Mouse (Mus musculus): ENCODE data around the gene Plcd3. TPM values are rescaled to one million over a fixed set of nuclear protein-coding genes. Genes with fewer than 3 reads are reported as not detected.
A peak's percentile ranks its signal among the peaks of the same experiment; 100 is the strongest.

The Plcd3 gene
- polyA plus RNA-seq, 1 experiment from 2014 or later, result 1.2 TPM

DNA sequence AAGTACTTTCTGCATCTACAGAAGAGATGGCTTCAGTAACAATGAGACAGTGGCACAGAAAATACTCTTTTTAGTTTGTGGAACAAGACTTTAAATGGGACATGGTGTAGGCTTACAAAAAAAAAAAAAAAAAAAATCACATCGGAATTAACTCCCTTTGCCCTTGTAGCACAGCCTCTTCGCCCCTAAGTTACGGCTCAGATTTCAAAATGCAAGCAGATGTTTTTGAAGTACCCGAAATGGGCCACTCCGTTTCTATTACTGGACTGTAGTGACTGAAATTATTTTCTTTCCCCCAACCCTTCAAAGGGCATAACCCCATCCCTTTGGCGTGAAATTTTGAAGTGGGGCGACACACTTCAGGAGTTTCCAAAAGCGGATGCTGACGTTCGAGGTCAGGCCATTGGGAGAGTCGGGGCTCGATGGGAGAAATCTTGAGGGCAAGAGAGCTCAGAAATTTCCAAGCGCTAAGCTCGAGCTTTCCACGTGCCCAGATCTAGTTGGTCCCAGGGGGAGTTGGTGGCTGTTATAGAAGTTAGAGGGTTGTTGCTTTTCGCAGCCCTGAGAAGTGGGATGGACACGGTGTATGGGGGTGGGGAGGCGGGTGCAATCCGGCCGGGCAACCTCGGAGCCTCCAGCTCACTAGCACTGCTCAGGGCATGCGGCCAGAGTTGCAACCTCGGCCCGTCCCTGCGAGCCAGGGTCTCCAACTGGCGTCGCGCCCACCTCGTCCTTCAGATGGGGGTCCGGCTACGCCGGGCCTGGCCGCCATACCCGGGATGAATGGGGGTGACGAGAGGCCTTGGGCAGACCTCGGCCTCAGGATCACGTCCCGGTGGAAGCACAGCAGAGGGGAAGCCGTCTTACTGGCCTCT is 30.5 kb upstream of the Plcd3 start, which contains the start of gene Hexim2:
Gene Hexim2, plus strand, starts transcription at position 729 of the 875 bp plus-strand sequence.
- H3K27me3 ChIP-seq (ENCODE audit: control insufficient read depth, insufficient read depth, low read length), result no peaks in the 10 kb centered on the region
- peak within 1 kb of the TSS; percentile 100 for H3K9ac ChIP-seq (ENCODE audit: low read length)
- WGBS, result under 1% methylated on average over 39 of the region's 39 CpGs
- DNase-seq (ENCODE audit: low spot score) (peak; percentile 73), ATAC-seq (ENCODE audit: insufficient number of reproducible peaks, low FRiP score, low TSS enrichment, low read depth) (peak; percentile 32; the same call in 1 of the 2 replicates)
- peak within 1 kb of the TSS; percentile 63 for H3K4me2 ChIP-seq (ENCODE audit: low read depth, severe bottlenecking)
- peak within 1 kb of the TSS; percentile 95 for H3K4me3 ChIP-seq (ENCODE audit: low read depth, low read length)
- H3K27ac ChIP-seq (replicated peaks; ENCODE audit: low read depth, low read length), result peak within 1 kb of the TSS; percentile 96
- no peaks in the 10 kb centered on the region for H3K9me3 ChIP-seq (ENCODE audit: control insufficient read depth, low read length)
- peaks cover 17% of the 10 kb centered on the region; the same call in 1 of the 2 replicates for H3K4me1 ChIP-seq (ENCODE audit: control insufficient read depth, insufficient read depth, low read length)
- H3K36me3 ChIP-seq (ENCODE audit: control insufficient read depth, insufficient read depth, low read length), result no peaks in the 10 kb centered on the region

DNA sequence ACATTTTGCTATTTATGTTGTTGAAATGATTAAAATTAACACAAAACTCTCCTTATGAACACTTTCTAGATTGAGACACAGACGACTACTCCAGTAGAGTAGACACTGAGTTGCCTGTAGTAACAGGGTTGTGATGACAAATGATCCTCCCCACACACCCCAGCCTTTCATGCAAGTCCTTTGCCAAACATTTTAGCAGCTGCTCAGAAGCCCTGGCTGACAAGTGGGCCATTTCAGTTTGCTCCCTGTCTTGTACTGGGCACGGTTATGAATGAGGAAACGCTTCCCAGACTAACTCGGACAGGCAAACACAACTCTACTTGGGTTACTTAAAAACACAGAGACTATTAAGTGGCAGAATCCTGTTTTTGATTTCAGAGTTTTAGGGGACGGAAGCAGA is 18.9 kb upstream of the Plcd3 start:
- H3K27ac ChIP-seq (replicated peaks; ENCODE audit: low read depth, low read length), result no peak overlapping the region
- no peaks in the 10 kb centered on the region for H3K27me3 ChIP-seq (ENCODE audit: control insufficient read depth, insufficient read depth, low read length)
- no peaks in the 10 kb centered on the region for H3K9me3 ChIP-seq (ENCODE audit: control insufficient read depth, low read length)
- H3K9ac ChIP-seq (ENCODE audit: low read length), result no peak overlapping the region
- ATAC-seq (ENCODE audit: insufficient number of reproducible peaks, low FRiP score, low TSS enrichment, low read depth) (no peak), DNase-seq (ENCODE audit: low spot score) (no peak)
- WGBS, result 78% methylated on average over 5 of the region's 5 CpGs
- H3K4me2 ChIP-seq (ENCODE audit: low read depth, severe bottlenecking), result no peak overlapping the region
- H3K4me1 ChIP-seq (ENCODE audit: control insufficient read depth, insufficient read depth, low read length), result 0 out of 2 replicates have a peak, but pooled peaks cover 4% of the 10 kb centered on the region
- no peaks in the 10 kb centered on the region for H3K36me3 ChIP-seq (ENCODE audit: control insufficient read depth, insufficient read depth, low read length)
- H3K4me3 ChIP-seq (ENCODE audit: low read depth, low read length), result no peak overlapping the region

DNA sequence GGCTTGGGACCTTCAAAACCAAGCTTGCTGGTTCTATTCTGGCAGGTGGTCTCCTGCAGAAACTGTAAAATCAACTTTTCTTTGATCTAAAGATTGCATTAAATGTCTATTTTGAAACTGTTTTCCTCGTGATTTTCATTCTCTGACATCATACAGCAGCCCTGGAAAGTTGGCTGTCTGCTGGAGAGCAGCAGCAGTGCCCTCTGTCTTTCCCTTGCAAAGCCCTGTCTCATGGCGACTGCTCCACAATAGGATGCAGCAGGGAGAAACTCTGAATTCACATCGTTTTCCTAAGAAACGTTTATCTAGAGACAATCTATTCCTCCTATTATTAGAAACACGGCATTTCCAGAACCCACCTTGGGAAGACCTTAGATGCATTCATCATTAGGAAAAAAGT is 18.2 kb upstream of the Plcd3 start:
- WGBS, result 69% methylated on average over 5 of the region's 5 CpGs
- DNase-seq (ENCODE audit: low spot score), result no peak

DNA sequence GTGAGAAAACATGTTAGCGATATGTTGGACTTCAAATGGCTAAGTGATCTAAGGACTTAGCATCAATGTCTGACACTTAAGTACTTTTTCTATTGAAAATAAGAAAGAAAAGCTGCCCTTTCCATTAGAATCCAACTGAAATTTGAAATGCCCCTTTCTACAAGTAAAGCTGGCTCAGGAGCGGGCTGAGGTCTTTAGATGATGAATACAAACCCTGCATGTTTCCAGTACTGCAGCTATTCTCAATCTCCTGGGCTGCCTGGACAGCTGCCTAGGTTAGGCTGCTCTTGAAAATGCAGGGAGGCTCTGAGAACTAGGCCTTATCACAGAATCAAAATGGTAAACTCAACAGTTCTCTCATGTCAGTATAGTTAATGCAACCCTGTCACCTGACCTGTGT is 17.4 kb upstream of the Plcd3 start:
- Histone ChIP-seq H3K9me3 (ENCODE audit: control insufficient read depth, low read length) (no peaks in the 10 kb centered on the region), H3K27me3 (ENCODE audit: control insufficient read depth, insufficient read depth, low read length) (no peaks in the 10 kb centered on the region), H3K4me2 (ENCODE audit: low read depth, severe bottlenecking) (no peak overlapping the region), H3K36me3 (ENCODE audit: control insufficient read depth, insufficient read depth, low read length) (no peaks in the 10 kb centered on the region), H3K4me3 (ENCODE audit: low read depth, low read length) (no peak overlapping the region), H3K9ac (ENCODE audit: low read length) (no peak overlapping the region), H3K27ac (replicated peaks; ENCODE audit: low read depth, low read length) (no peak overlapping the region), H3K4me1 (ENCODE audit: control insufficient read depth, insufficient read depth, low read length) (peaks cover 11% of the 10 kb centered on the region; the same call in 1 of the 2 replicates)
- 91% methylated on average over 2 of the region's 2 CpGs for WGBS
- ATAC-seq (ENCODE audit: insufficient number of reproducible peaks, low FRiP score, low TSS enrichment, low read depth) (no peak), DNase-seq (ENCODE audit: low spot score) (no peak)

More for the DNA sequence above, 18.2 kb upstream of the Plcd3 start:
- no peak overlapping the region for H3K4me3 ChIP-seq (ENCODE audit: low read depth, low read length)
- no peak for ATAC-seq (ENCODE audit: insufficient number of reproducible peaks, low FRiP score, low TSS enrichment, low read depth)
- H3K4me1 ChIP-seq (ENCODE audit: control insufficient read depth, insufficient read depth, low read length), result peaks cover 7% of the 10 kb centered on the region; the same call in 1 of the 2 replicates
- H3K9me3 ChIP-seq (ENCODE audit: control insufficient read depth, low read length), result no peaks in the 10 kb centered on the region
- no peaks in the 10 kb centered on the region for H3K36me3 ChIP-seq (ENCODE audit: control insufficient read depth, insufficient read depth, low read length)
- H3K27ac ChIP-seq (replicated peaks; ENCODE audit: low read depth, low read length), result no peak overlapping the region
- H3K9ac ChIP-seq (ENCODE audit: low read length), result no peak overlapping the region
- H3K4me2 ChIP-seq (ENCODE audit: low read depth, severe bottlenecking), result no peak overlapping the region
- no peaks in the 10 kb centered on the region for H3K27me3 ChIP-seq (ENCODE audit: control insufficient read depth, insufficient read depth, low read length)

DNA sequence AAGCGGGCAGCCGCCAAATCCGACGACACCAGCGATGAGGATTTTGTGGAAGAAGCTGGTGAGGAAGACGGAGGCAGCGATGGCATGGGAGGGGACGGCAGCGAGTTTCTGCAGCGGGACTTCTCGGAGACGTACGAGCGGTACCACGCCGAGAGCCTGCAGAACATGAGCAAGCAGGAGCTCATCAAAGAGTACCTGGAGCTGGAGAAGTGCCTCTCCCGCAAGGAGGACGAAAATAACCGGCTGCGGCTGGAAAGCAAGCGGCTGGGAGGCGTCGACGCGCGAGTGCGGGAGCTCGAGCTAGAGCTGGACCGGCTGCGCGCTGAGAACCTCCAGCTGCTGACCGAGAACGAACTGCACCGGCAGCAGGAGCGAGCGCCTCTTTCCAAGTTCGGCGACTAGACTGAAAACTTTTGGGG is 16.1 kb upstream of the Plcd3 start:
- Histone ChIP-seq H3K4me2 (ENCODE audit: low read depth, severe bottlenecking) (peak overlapping the region; percentile 79), H3K4me3 (ENCODE audit: low read depth, low read length) (peak overlapping the region; percentile 65), H3K9me3 (ENCODE audit: control insufficient read depth, low read length) (no peaks in the 10 kb centered on the region), H3K27ac (replicated peaks; ENCODE audit: low read depth, low read length) (no peak overlapping the region), H3K36me3 (ENCODE audit: control insufficient read depth, insufficient read depth, low read length) (no peaks in the 10 kb centered on the region), H3K27me3 (ENCODE audit: control insufficient read depth, insufficient read depth, low read length) (0 out of 2 replicates have a peak, but pooled peaks cover 2% of the 10 kb centered on the region), H3K9ac (ENCODE audit: low read length) (peak overlapping the region; percentile 27), H3K4me1 (ENCODE audit: control insufficient read depth, insufficient read depth, low read length) (peaks cover 11% of the 10 kb centered on the region; the same call in 1 of the 2 replicates)
- no peak for ATAC-seq (ENCODE audit: insufficient number of reproducible peaks, low FRiP score, low TSS enrichment, low read depth)
- no peak for DNase-seq (ENCODE audit: low spot score)
- under 1% methylated on average over 38 of the region's 38 CpGs for WGBS

DNA sequence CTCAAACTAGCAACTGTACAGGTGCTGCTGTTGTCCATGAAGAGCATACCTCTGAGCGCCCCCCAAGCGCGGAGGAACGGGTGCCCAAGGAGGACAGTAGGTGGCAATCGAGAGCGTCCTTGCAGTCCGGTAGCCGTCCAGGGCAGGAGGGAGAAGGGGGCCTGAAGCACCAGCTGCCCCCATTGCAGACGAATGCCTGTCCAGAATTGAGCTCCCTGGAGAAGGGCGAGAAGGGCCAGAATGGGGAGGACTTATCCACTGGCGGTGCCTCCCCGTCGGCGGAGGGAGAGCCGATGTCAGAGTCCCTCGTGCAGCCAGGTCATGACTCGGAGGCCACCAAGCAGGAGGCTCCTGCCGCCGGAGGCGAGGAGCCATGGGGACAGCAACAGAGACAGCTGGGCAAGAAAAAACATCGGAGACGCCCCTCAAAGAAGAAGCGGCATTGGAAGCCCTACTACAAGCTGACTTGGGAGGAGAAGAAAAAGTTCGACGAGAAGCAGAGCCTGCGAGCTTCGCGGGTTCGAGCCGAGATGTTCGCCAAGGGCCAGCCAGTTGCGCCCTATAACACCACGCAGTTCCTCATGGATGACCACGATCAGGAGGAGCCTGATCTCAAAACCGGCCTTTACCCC is 15.6 kb upstream of the Plcd3 start:
- Histone ChIP-seq H3K4me1 (ENCODE audit: control insufficient read depth, insufficient read depth, low read length) (peaks cover 16% of the 10 kb centered on the region), H3K27me3 (ENCODE audit: control insufficient read depth, insufficient read depth, low read length) (0 out of 2 replicates have a peak, but pooled peaks cover 2% of the 10 kb centered on the region), H3K4me2 (ENCODE audit: low read depth, severe bottlenecking) (peak overlapping the region; percentile 79), H3K9ac (ENCODE audit: low read length) (peak overlapping the region; percentile 27), H3K27ac (replicated peaks; ENCODE audit: low read depth, low read length) (no peak overlapping the region; the same call in 1 of the 2 replicates), H3K4me3 (ENCODE audit: low read depth, low read length) (peak overlapping the region; percentile 65), H3K36me3 (ENCODE audit: control insufficient read depth, insufficient read depth, low read length) (no peaks in the 10 kb centered on the region), H3K9me3 (ENCODE audit: control insufficient read depth, low read length) (no peaks in the 10 kb centered on the region)
- DNase-seq (ENCODE audit: low spot score) (peak; percentile 76), ATAC-seq (ENCODE audit: insufficient number of reproducible peaks, low FRiP score, low TSS enrichment, low read depth) (peak; percentile 19; the same call in 1 of the 2 replicates)
- WGBS, result 0% methylated on average over 35 of the region's 35 CpGs

DNA sequence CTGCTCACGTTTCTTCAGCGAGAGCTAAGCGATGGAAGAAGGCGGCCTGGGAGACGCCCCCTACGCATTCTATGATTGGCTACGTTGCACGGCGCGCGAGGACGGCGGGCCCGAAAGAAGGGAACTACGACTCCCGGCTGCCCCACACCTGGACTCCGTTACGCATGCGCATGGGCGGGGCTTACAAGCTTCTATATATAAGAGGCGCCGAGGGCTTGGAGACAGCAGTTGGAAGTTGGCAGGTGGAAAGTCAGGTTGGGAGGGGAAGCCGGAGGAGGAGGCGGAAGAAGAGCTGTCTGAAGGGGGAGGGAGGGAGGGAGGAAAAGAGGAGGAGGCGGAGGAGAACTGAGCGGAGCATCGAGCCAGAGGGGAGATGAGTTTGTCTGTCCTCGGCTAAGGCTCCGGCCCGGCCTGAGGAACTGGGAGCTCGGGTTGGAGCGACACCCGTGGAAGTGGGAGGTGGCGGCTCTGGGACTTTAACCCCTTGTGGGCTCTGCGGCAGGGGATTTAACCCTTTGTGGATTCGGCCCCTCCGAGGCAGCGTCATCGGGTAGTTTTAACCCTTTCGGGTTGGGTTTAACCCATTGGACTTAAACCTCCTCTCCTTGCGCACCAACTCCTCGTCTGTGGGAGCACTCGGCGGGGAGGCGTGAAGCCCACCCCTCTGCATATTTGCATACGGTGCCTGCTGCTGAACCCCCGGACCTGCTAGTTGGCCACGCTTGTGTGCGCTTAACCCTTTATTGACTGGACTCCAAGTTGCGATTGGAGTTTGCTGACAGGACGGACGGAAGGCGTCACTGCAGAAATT is 14.8 kb upstream of the Plcd3 start, which contains the start of gene Hexim1:
Gene Hexim1, plus strand, starts transcription at position 224 of the 811 bp plus-strand sequence.
- Histone ChIP-seq H3K4me1 (ENCODE audit: control insufficient read depth, insufficient read depth, low read length) (peaks cover 20% of the 10 kb centered on the region), H3K36me3 (ENCODE audit: control insufficient read depth, insufficient read depth, low read length) (no peaks in the 10 kb centered on the region), H3K9me3 (ENCODE audit: control insufficient read depth, low read length) (no peaks in the 10 kb centered on the region), H3K4me2 (ENCODE audit: low read depth, severe bottlenecking) (peak within 1 kb of the TSS; percentile 79), H3K9ac (ENCODE audit: low read length) (peak within 1 kb of the TSS; percentile 92), H3K27me3 (ENCODE audit: control insufficient read depth, insufficient read depth, low read length) (peaks cover 4% of the 10 kb centered on the region; the same call in 1 of the 2 replicates), H3K4me3 (ENCODE audit: low read depth, low read length) (peak within 1 kb of the TSS; percentile 65), H3K27ac (replicated peaks; ENCODE audit: low read depth, low read length) (peak within 1 kb of the TSS; percentile 75)
- ATAC-seq (ENCODE audit: insufficient number of reproducible peaks, low FRiP score, low TSS enrichment, low read depth), result peak; percentile 91
- under 1% methylated on average over 53 of the region's 53 CpGs for WGBS
- DNase-seq (ENCODE audit: low spot score), result peak; percentile 100

Measured in limb, embryonic 11.5 days (tissue).